Mouse (Mus musculus) effector memory CD4-positive, alpha-beta T cell, adult 7 months (primary cell): Measurements from ENCODE around the gene Gm21760. TPM values are rescaled to one million over a fixed set of nuclear protein-coding genes. Genes with fewer than 3 reads are reported as not detected.

Experiments used
- polyA plus RNA-seq: library from polyadenylated mRNA; unstranded; fragments of 100-300 nt; shearing (Covaris generic); gene quantifications from one replicate; pipeline ENCODE4 v1.2.1, GENCODE M21; 2017

Gm21760 gene
- not detected for polyA plus RNA-seq

GRCm38 (mm10) chrY:80133479-80133878, at the start of gene Gm21760:
Gene Gm21760, plus strand, starts transcription at chrY:80133779.

